Mouse (Mus musculus) mammary gland, adult 2 months (tissue): ENCODE results near the gene Serpinb6e. TPM values are rescaled to one million over a fixed set of nuclear protein-coding genes. Genes with fewer than 3 reads are reported as not detected.

ENCODE experiments used
- polyA plus RNA-seq: library from polyadenylated mRNA; depleted of rRNA; stranded (reverse); fragments of >200 nt; gene quantifications from 2 replicates; pipeline ENCODE4 v1.2.3, GENCODE M21; 2012; ENCODE audit warnings: low replicate concordance; rRNA removed

Serpinb6e gene
- 0.80 TPM in 1 of 2 replicates, not detected in the other for polyA plus RNA-seq

DNA sequence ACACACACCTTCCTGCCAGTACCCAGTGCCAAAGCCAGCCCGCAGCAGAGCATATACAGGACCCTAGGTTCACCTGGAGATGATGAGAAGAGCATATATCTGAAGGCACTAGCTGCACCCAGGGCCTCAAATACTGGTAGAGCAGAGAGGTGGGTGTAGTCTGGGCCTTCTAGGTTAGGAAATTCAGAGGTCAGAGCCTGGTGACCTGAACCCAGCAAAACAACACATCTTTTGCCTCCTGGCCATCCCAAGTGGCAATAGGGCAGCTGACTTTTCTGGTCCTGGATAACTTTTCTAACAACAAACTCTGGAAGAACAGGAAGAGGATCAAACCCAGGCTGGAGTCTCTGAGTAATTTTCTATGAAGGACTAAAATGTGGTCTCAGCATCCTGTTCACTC is at the start of gene Serpinb6e:
Serpinb6e (minus strand) TSS at position 101 of the 400 bp plus-strand sequence.

Other genes starting within 250 kb of the Serpinb6e start
- not detected in 2 replicates for gene Serpinb6d, start 182.0 kb downstream of the Serpinb6e start, polyA plus RNA-seq
- gene Serpinb6c, start 62.3 kb upstream of the Serpinb6e start, polyA plus RNA-seq = not detected in 2 replicates
- gene Nqo2, start 121.3 kb upstream of the Serpinb6e start, polyA plus RNA-seq = 3.2 and 15.1 TPM in 2 replicates
- 6.7 and 17.5 TPM in 2 replicates for gene Ripk1, start 159.0 kb upstream of the Serpinb6e start, polyA plus RNA-seq
- gene Serpinb6a, start 159.4 kb upstream of the Serpinb6e start, polyA plus RNA-seq = 58.3 and 126 TPM in 2 replicates
- gene Bphl, start 194.2 kb upstream of the Serpinb6e start, polyA plus RNA-seq = 33.9 and 44.3 TPM in 2 replicates
- gene Tubb2a, start 234.6 kb upstream of the Serpinb6e start, polyA plus RNA-seq = 213 and 220 TPM in 2 replicates